Mouse (Mus musculus) liver, postnatal 0 days (tissue): ENCODE results near the gene Tnfaip8l2. TPM values are rescaled to one million over a fixed set of nuclear protein-coding genes. Genes with fewer than 3 reads are reported as not detected.
A peak's percentile ranks its signal among the peaks of the same experiment; 100 is the strongest.
"Not testable (repeated sequence)": the region's sequence is repeated elsewhere in the genome, so short reads cannot be mapped to it uniquely, and the experiment has no call there.

Source experiments
- ATAC-seq: fragments of 200-750 bp; cut with Nextera tagmentation; 2 replicates; pipeline ENCODE4 v1.8.0; 2017; ENCODE audit warnings: mild to moderate bottlenecking, moderate library complexity
- DNase-seq: peaks from one replicate; pipeline ENCODE4 v3.0.0-alpha.2; 2016
- H3K27ac ChIP-seq: fragments of 300-500 bp; sonication (generic); 2 replicates; pipeline ENCODE4 v1.5.1; 2014; ENCODE audit warnings: antibody characterized with exemption, moderate library complexity, mild to moderate bottlenecking, low read depth
- H3K27me3 ChIP-seq: fragments of 300-500 bp; sonication (generic); 2 replicates; pipeline ENCODE4 v1.6.1; 2014; ENCODE audit warnings: low read length, control low read depth, mixed read lengths; ENCODE audit not compliant: insufficient read depth
- H3K36me3 ChIP-seq: fragments of 300-500 bp; sonication (generic); replicated peaks from 2 replicates; pipeline ENCODE4 v1.6.1; 2014; ENCODE audit warnings: mild to moderate bottlenecking, control low read depth, low read length, moderate library complexity, mixed read lengths; ENCODE audit not compliant: insufficient read depth
- H3K4me1 ChIP-seq: fragments of 300-500 bp; sonication (generic); 2 replicates; pipeline ENCODE4 v1.6.1; 2014; ENCODE audit warnings: antibody characterized with exemption, mild to moderate bottlenecking, control low read depth; ENCODE audit not compliant: insufficient read depth
- H3K4me2 ChIP-seq: fragments of 300-500 bp; sonication (generic); 2 replicates; pipeline ENCODE4 v1.6.1; 2014; ENCODE audit warnings: low read depth, mild to moderate bottlenecking, low read length, moderate library complexity, mixed read lengths
- H3K4me3 ChIP-seq: fragments of 300-500 bp; sonication (generic); 2 replicates; pipeline ENCODE4 v1.5.1; 2014; ENCODE audit warnings: low read depth, low read length
- H3K9ac ChIP-seq: fragments of 300-500 bp; sonication (generic); replicated peaks from 2 replicates; pipeline ENCODE4 v1.6.1; 2014; ENCODE audit warnings: mild to moderate bottlenecking, moderate library complexity
- H3K9me3 ChIP-seq: fragments of 300-500 bp; sonication (generic); 2 replicates; pipeline ENCODE4 v1.6.1; 2016; ENCODE audit warnings: mild to moderate bottlenecking, control low read depth, low read length, mixed read lengths
- CTCF ChIP-seq: sonication (generic); IDR thresholded peaks from 2 replicates; pipeline ENCODE4 v1.5.1; 2016; ENCODE audit warnings: antibody characterized with exemption, low read depth
- EP300 ChIP-seq: IDR thresholded peaks from 2 replicates; pipeline ENCODE4 v1.6.1; 2016; ENCODE audit warnings: antibody characterized with exemption, low read depth, mild to moderate bottlenecking
- WGBS: fragments of 180-500 bp; shearing (Covaris S2); extraction: QIAGEN DNeasy Blood & Tissue Kit; methylation state at CpG from one replicate; pipeline ENCODE4 v1.1.7; 2014; ENCODE audit not compliant: insufficient replicate concordance; 5-methylcytosine and 5-hydroxymethylcytosine counted together
- polyA plus RNA-seq: library from polyadenylated mRNA; unstranded; fragments of >200 nt; fragmentation: Nextera tagmentation; extraction: Ambion mirVana; gene quantifications from 2 replicates; pipeline ENCODE4 v1.2.1, GENCODE M21; 2015

Gene Tnfaip8l2
- polyA plus RNA-seq, 1 experiment from 2014 or later, result 13.0 TPM

DNA sequence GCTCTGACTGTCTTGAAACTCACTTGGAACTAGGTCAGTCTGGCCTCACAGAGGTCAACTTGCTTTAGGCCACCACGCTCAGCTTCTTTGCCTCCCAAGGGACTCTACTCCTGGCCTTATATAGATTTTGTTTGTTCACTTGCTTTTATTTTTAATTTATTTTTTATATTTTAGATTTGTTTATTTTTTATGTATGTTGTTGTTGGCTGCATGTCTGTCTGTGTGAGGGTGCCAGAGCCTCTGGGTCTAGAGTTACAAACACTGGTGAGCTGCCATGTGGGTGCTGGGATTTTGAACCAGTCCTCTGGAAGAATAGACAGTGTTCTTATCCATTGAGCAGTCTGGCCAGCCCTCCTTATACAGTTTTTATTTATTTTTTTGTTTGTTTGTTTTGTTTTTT is 29.4 kb downstream of the Tnfaip8l2 start:
- Histone ChIP-seq H3K9ac (no peak overlapping the region), H3K4me1 (peaks cover 13% of the 10 kb centered on the region), H3K9me3 (no peaks in the 10 kb centered on the region), H3K27ac (no peak overlapping the region), H3K4me2 (no peak overlapping the region), H3K27me3 (no peaks in the 10 kb centered on the region), H3K36me3 (peaks cover 6% of the 10 kb centered on the region; the same call in 1 of the 2 replicates), H3K4me3 (no peak overlapping the region)
- TF ChIP-seq EP300 (no peak), CTCF (no peak)
- 91% methylated on average over 1 of the region's 1 CpGs for WGBS
- no peak for DNase-seq
- no peak for ATAC-seq

GRCm38 (mm10) chr3:95110911-95111726 is 31.0 kb downstream of the Tnfaip8l2 start, which contains the start of gene Vps72:
Gene Vps72, plus strand, starts transcription at chr3:95111022.
- no peaks in the 10 kb centered on the region for H3K27me3 ChIP-seq
- peak within 1 kb of the TSS; percentile 81 for H3K27ac ChIP-seq
- peak within 1 kb of the TSS; percentile 72 for H3K4me2 ChIP-seq
- WGBS, result under 1% methylated on average over 53 of the region's 54 CpGs
- TF ChIP-seq EP300 (no peak), CTCF (no peak)
- peak within 1 kb of the TSS; percentile 65 for H3K9ac ChIP-seq
- peak; percentile 89 for DNase-seq
- H3K9me3 ChIP-seq, result no peaks in the 10 kb centered on the region
- peak; percentile 71 for ATAC-seq
- peaks cover 13% of the 10 kb centered on the region for H3K4me1 ChIP-seq
- peak within 1 kb of the TSS; percentile 64 for H3K4me3 ChIP-seq
- peaks cover 4% of the 10 kb centered on the region; the same call in 1 of the 2 replicates for H3K36me3 ChIP-seq

GRCm38 (mm10) chr3:95107898-95108297 is 34.3 kb downstream of the Tnfaip8l2 start:
- H3K4me3 ChIP-seq, result no peak overlapping the region
- no peak overlapping the region for H3K4me2 ChIP-seq
- H3K4me1 ChIP-seq, result peaks cover 23% of the 10 kb centered on the region
- no peak overlapping the region for H3K27ac ChIP-seq
- H3K36me3 ChIP-seq, result no peaks in the 10 kb centered on the region; the same call in 1 of the 2 replicates
- H3K27me3 ChIP-seq, result no peaks in the 10 kb centered on the region
- ATAC-seq (no peak), DNase-seq (no peak)
- no peak overlapping the region for H3K9ac ChIP-seq
- TF ChIP-seq EP300, result no peak
- TF ChIP-seq CTCF, result peak; percentile 49
- 63% methylated on average over 2 of the region's 2 CpGs for WGBS
- H3K9me3 ChIP-seq, result no peaks in the 10 kb centered on the region

- H3K27ac ChIP-seq, result peak overlapping the region; percentile 52
- peak overlapping the region; percentile 57; the same call in 1 of the 2 replicates for H3K9ac ChIP-seq
- H3K4me1 ChIP-seq, result peaks cover 18% of the 10 kb centered on the region
- ATAC-seq, H3K36me3 ChIP-seq, H3K27me3 ChIP-seq, H3K9me3 ChIP-seq, DNase-seq: not testable (repeated sequence)
- peak overlapping the region; percentile 92 for H3K4me3 ChIP-seq
- H3K4me2 ChIP-seq, result peak overlapping the region; percentile 79
Measured at GRCm38 (mm10) chr3:95107308-95107707, 34.9 kb downstream of the Tnfaip8l2 start.

- H3K27ac ChIP-seq, result peak within 1 kb of the TSS; percentile 90
- H3K27me3 ChIP-seq, result no peaks in the 10 kb centered on the region
- peak within 1 kb of the TSS; percentile 79 for H3K4me2 ChIP-seq
- H3K9ac ChIP-seq, result peak within 1 kb of the TSS; percentile 97
- H3K4me3 ChIP-seq, result peak within 1 kb of the TSS; percentile 92
- WGBS, result under 1% methylated on average over 51 of the region's 51 CpGs
- DNase-seq, result peak; percentile 96
- H3K9me3 ChIP-seq, result no peaks in the 10 kb centered on the region
- TF ChIP-seq CTCF (0 out of 2 replicates have a peak, but pooled peaks have one; percentile 15), EP300 (no peak; the same call in 1 of the 2 replicates)
- peaks cover 13% of the 10 kb centered on the region; the same call in 1 of the 2 replicates for H3K4me1 ChIP-seq
- H3K36me3 ChIP-seq, result peaks cover 4% of the 10 kb centered on the region; the same call in 1 of the 2 replicates
- ATAC-seq, result peak; percentile 86
Measured at GRCm38 (mm10) chr3:95106338-95107117, 35.6 kb downstream of the Tnfaip8l2 start, which contains the start of gene Pip5k1a. Gene Pip5k1a, minus strand, starts transcription at chr3:95106930.
